Mouse (Mus musculus) midbrain, embryonic 12.5 days (tissue): Measurements from ENCODE around the gene Dlgap5. TPM values are rescaled to one million over a fixed set of nuclear protein-coding genes. Genes with fewer than 3 reads are reported as not detected.

Source experiments
- ATAC-seq: fragments of 200-750 bp; cut with Nextera tagmentation; 2 replicates; pipeline ENCODE4 v1.8.0; 2017; ENCODE audit warnings: low read depth, moderate TSS enrichment, moderate library complexity; ENCODE audit not compliant: low FRiP score
- H3K27ac ChIP-seq: fragments of 300-500 bp; sonication (generic); replicated peaks from 2 replicates; pipeline ENCODE4 v1.5.1; 2016; ENCODE audit warnings: mild to moderate bottlenecking
- H3K27me3 ChIP-seq: fragments of 300-500 bp; sonication (generic); 2 replicates; pipeline ENCODE4 v1.6.1; 2016; ENCODE audit warnings: mild to moderate bottlenecking
- H3K36me3 ChIP-seq: fragments of 300-500 bp; sonication (generic); 2 replicates; pipeline ENCODE4 v1.6.1; 2016
- H3K4me1 ChIP-seq: fragments of 300-500 bp; sonication (generic); 2 replicates; pipeline ENCODE4 v1.6.1; 2016
- H3K4me2 ChIP-seq: fragments of 300-500 bp; sonication (generic); replicated peaks from 2 replicates; pipeline ENCODE4 v1.6.1; 2016; ENCODE audit warnings: mild to moderate bottlenecking, moderate library complexity
- H3K4me3 ChIP-seq: fragments of 300-500 bp; sonication (generic); 2 replicates; pipeline ENCODE4 v1.5.1; 2016; ENCODE audit warnings: mild to moderate bottlenecking
- H3K9ac ChIP-seq: fragments of 300-500 bp; sonication (generic); replicated peaks from 2 replicates; pipeline ENCODE4 v1.6.1; 2016; ENCODE audit warnings: mild to moderate bottlenecking, moderate library complexity
- H3K9me3 ChIP-seq: fragments of 300-500 bp; sonication (generic); 2 replicates; pipeline ENCODE4 v1.6.1; 2016; ENCODE audit warnings: mild to moderate bottlenecking
- WGBS: fragments of 180-500 bp; shearing (Covaris S2); methylation state at CpG from one replicate; pipeline ENCODE4 v1.1.7; 2016; 5-methylcytosine and 5-hydroxymethylcytosine counted together
- polyA plus RNA-seq: library from polyadenylated mRNA; unstranded; fragments of >200 nt; fragmentation: Nextera tagmentation; extraction: Ambion mirVana; gene quantifications from 2 replicates; pipeline ENCODE4 v1.2.1, GENCODE M21; 2016

Gene Dlgap5
- polyA plus RNA-seq, 1 experiment from 2014 or later: 51.0 TPM

DNA sequence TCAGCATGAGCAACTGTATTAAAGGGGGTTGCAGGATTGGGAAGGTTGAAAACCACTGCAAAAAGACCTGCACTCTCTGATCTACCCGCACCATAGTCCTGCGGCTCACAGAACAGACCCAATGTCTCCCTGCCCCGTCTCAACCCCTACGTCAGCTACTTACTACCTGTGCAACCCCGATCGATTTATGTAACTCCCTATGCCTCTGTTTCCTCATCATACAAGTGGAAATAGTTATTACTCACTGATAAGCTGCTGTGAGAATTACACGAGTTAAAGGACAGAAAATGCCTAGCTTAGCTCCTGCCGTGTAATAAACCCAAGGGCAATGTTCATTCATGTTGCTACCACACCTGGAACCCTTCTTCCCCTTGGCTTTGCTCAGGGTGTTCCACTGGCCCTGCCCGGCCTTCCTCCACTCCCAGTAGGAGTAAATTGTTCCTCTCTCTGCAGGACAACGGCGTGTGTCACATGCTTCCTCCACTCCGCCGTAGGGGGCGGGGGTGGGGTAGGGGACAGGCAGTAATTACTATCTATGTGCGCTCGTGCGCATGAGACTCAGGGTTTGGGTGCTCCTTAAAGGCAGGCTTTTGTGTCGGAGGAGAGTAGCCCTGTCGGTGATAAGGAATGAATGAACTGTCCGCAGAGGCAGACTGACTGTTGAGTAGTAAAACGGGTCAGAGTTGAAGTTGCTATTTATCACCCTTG is 53.3 kb downstream of the Dlgap5 start:
- Histone ChIP-seq H3K9me3 (no peaks in the 10 kb centered on the region), H3K36me3 (no peaks in the 10 kb centered on the region), H3K27me3 (0 out of 2 replicates have a peak, but pooled peaks cover 3% of the 10 kb centered on the region), H3K4me1 (peaks cover 11% of the 10 kb centered on the region), H3K9ac (no peak overlapping the region), H3K4me2 (0 out of 2 replicates have a peak overlapping the region, but pooled peaks have one; percentile 0), H3K4me3 (no peak overlapping the region), H3K27ac (no peak overlapping the region)
- WGBS: 44% methylated on average over 21 of the region's 21 CpGs
- ATAC-seq: no peak

DNA sequence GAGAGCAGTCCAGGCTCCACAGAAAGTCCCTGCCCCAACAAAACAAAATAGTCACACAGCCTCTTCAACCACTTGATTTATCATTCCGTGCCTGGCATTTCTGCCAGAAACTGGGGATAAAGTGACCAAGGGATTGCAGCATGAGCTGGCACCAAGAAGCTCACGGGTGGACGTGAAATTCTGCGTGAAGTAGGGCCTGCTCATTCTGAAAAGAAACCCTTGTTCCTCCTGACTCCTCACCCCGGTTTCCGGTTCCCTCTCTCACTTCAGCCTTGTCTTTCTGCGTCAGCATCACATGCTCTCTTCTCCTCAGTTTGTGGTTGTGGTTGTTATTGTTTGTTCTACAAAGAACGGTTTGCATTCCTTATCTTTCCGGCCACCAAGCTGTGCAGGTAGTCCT is 56.3 kb downstream of the Dlgap5 start:
- no peaks in the 10 kb centered on the region for H3K36me3 ChIP-seq
- WGBS: 87% methylated on average over 9 of the region's 9 CpGs
- no peak overlapping the region for H3K4me2 ChIP-seq
- 0 out of 2 replicates have a peak, but pooled peaks cover 3% of the 10 kb centered on the region for H3K27me3 ChIP-seq
- ATAC-seq: no peak
- no peak overlapping the region for H3K27ac ChIP-seq
- H3K9ac ChIP-seq: no peak overlapping the region
- no peak overlapping the region for H3K4me3 ChIP-seq
- H3K4me1 ChIP-seq: 0 out of 2 replicates have a peak, but pooled peaks cover 4% of the 10 kb centered on the region
- H3K9me3 ChIP-seq: no peaks in the 10 kb centered on the region

DNA sequence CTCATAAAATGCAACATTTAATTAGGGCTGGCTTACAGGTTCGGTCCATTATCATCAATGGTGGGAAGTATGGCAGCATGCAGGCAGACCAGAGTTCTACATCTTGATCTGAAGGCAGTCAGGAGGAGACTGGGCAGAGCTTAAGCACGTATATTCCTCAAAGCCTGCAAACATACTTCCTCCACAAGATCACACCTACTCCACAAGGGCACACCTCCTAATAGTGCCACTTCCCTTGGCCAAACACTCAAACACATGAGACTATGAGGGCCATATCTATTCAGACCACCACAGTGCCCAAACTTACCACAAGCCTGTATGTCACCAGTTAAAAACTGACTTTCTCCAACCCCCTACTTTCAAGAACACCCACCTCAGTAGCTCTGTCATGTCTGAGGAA is 56.8 kb downstream of the Dlgap5 start:
- no peaks in the 10 kb centered on the region for H3K36me3 ChIP-seq
- H3K4me2 ChIP-seq: no peak overlapping the region
- H3K4me1 ChIP-seq: 0 out of 2 replicates have a peak, but pooled peaks cover 4% of the 10 kb centered on the region
- no peak for ATAC-seq
- H3K4me3 ChIP-seq: no peak overlapping the region
- H3K9me3 ChIP-seq: no peaks in the 10 kb centered on the region
- no peak overlapping the region for H3K9ac ChIP-seq
- no peak overlapping the region for H3K27ac ChIP-seq
- 93% methylated on average over 2 of the region's 2 CpGs for whole genome bisulfite sequencing
- 0 out of 2 replicates have a peak, but pooled peaks cover 3% of the 10 kb centered on the region for H3K27me3 ChIP-seq

DNA sequence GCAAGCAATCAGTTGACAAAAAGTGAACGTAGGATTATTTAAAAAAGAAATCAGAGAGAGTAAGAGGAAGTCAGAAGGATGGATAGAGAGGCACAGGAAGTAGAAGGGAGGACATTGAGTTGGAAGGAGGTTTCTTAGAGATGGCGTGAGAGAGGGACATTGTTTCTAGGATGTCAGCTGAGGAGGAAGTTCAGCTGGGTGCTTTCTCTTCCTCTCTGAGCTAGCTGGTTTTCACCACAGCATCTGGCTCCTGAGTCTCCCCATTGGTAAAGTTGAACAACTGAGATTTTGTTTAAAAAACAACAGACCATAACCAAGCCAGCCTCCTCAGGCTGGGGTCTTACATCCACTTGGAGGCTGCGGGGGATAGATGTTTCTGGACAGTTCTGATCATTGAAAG is 58.6 kb downstream of the Dlgap5 start:
- H3K4me2 ChIP-seq: no peak overlapping the region
- H3K27me3 ChIP-seq: no peaks in the 10 kb centered on the region
- no peaks in the 10 kb centered on the region for H3K4me1 ChIP-seq
- H3K36me3 ChIP-seq: no peaks in the 10 kb centered on the region
- 78% methylated on average over 3 of the region's 3 CpGs for WGBS
- ATAC-seq: no peak
- H3K9ac ChIP-seq: no peak overlapping the region
- no peaks in the 10 kb centered on the region for H3K9me3 ChIP-seq
- H3K4me3 ChIP-seq: no peak overlapping the region
- H3K27ac ChIP-seq: no peak overlapping the region

DNA sequence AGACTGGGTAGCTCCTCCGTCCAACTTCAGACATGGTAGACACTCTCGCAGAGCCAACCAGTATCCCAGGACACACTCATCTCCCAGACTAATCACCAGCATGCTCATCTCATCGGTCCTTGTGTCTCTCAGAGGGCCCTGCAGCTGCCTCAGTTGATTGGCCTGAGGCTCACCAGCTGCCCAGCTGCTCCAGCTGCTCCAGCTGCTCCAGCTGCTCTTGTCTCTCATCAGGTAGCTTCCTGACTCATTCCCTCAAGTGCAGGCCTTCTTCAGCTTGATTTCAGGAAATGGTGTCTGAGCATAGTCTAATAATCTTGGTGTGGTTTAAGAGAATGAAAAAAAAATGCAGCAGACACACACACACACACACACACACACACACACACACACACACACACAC is 61.6 kb downstream of the Dlgap5 start:
- Histone ChIP-seq H3K27me3 (no peaks in the 10 kb centered on the region), H3K9me3 (no peaks in the 10 kb centered on the region), H3K27ac (no peak overlapping the region), H3K4me3 (no peak overlapping the region), H3K4me2 (no peak overlapping the region), H3K4me1 (no peaks in the 10 kb centered on the region), H3K36me3 (no peaks in the 10 kb centered on the region), H3K9ac (no peak overlapping the region)
- 79% methylated on average over 3 of the region's 3 CpGs for WGBS
- ATAC-seq: no peak

DNA sequence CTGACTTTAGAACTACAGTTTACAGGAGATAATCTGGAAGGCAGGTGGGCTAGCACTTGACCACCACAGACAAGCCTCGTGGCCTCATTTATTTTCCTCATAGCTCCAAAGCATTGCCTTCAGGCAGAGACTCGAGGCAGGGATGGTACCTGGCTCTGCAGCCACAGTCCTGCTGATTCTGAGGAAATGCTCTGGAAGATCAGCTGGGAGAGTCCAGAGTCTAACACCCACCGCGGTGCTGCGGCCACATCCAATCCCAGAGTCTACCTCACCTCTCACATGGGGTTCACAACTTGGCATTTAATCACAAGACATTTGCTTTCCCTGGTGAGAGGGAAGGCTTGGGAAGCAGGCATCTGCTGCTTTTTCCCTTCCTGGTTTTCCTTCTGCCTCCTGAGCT is 63.3 kb downstream of the Dlgap5 start:
- H3K9me3 ChIP-seq: no peaks in the 10 kb centered on the region
- 85% methylated on average over 5 of the region's 5 CpGs for WGBS

DNA sequence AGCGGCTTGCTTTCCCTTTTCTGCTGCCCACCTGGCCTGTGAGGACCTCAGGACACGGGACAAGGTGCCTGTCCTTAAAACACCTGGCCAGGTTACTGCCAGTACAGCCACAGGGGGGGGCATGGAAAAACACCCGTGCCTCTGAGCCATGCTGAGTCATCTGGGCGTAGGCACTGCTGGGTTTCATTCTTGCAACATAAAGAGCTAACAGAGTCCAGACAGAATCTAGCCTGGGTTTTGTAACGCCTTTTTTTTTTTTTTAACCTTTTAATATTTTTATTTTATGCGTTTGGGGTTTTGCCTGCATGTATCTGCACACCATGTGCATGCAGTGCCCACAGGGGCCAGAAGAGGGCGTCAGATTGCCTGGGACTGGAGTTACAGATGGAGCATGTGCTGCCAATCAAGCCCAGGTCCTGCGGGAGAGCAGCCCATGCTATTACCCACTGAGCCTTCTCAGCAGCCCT is 64.1 kb downstream of the Dlgap5 start:
- no peak for ATAC-seq
- WGBS: 67% methylated on average over 8 of the region's 8 CpGs
- Histone ChIP-seq H3K9ac (no peak overlapping the region), H3K9me3 (no peaks in the 10 kb centered on the region), H3K27ac (no peak overlapping the region), H3K4me1 (no peaks in the 10 kb centered on the region), H3K4me3 (no peak overlapping the region), H3K36me3 (no peaks in the 10 kb centered on the region), H3K4me2 (no peak overlapping the region), H3K27me3 (no peaks in the 10 kb centered on the region)

More for the DNA sequence above, 63.3 kb downstream of the Dlgap5 start:
- no peak for ATAC-seq
- Histone ChIP-seq H3K27ac (no peak overlapping the region), H3K9ac (no peak overlapping the region), H3K27me3 (no peaks in the 10 kb centered on the region), H3K4me3 (no peak overlapping the region), H3K36me3 (no peaks in the 10 kb centered on the region), H3K4me1 (no peaks in the 10 kb centered on the region), H3K4me2 (no peak overlapping the region)

DNA sequence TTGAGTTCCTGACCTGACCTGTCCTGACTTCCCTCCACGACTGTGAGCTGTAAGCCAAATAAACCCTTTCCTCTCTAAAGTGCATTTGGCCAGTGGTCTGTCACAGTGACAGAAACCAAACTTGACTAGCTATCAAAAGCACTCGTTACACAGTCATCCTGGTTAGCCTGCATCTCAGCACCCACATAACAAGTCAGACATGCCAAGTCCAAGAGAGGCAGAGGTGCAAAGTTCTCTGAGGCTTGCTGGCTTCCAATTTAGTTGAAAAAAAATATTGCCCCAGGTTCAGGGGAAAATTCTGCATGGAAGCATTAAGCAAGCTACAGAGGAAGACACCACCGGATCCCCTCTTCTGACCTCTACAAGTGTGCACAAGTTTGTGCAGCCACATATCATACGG is 65.0 kb downstream of the Dlgap5 start:
- H3K4me3 ChIP-seq: no peak overlapping the region
- no peaks in the 10 kb centered on the region for H3K9me3 ChIP-seq
- ATAC-seq: no peak
- H3K4me1 ChIP-seq: no peaks in the 10 kb centered on the region
- no peak overlapping the region for H3K27ac ChIP-seq
- 86% methylated on average over 4 of the region's 4 CpGs for WGBS
- H3K9ac ChIP-seq: no peak overlapping the region
- H3K27me3 ChIP-seq: no peaks in the 10 kb centered on the region
- no peak overlapping the region for H3K4me2 ChIP-seq
- no peaks in the 10 kb centered on the region for H3K36me3 ChIP-seq

DNA sequence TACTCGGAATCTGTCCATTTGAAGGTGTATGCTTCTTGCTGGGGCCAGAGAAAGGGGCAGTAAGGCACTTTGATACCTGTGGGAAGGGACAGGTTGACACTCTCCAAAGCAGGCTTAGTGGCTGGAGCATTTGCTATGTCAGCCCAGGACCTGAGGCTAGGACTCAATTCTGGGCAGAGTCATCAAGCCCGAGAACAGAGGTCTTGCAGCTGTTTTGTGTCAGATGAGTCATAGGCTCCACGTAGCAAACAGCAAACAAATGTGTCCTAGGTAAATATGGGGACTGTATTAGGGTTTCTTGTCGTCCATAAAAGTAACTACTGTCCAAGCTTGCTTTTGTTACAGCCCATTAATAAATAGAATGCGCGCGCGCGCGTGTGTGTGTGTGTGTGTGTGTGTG is 65.9 kb downstream of the Dlgap5 start:
- ATAC-seq: no peak
- Histone ChIP-seq H3K9ac (no peak overlapping the region), H3K4me1 (no peaks in the 10 kb centered on the region), H3K27ac (no peak overlapping the region), H3K9me3 (no peaks in the 10 kb centered on the region), H3K27me3 (no peaks in the 10 kb centered on the region), H3K4me2 (no peak overlapping the region), H3K36me3 (no peaks in the 10 kb centered on the region), H3K4me3 (no peak overlapping the region)
- 94% methylated on average over 10 of the region's 10 CpGs for WGBS

DNA sequence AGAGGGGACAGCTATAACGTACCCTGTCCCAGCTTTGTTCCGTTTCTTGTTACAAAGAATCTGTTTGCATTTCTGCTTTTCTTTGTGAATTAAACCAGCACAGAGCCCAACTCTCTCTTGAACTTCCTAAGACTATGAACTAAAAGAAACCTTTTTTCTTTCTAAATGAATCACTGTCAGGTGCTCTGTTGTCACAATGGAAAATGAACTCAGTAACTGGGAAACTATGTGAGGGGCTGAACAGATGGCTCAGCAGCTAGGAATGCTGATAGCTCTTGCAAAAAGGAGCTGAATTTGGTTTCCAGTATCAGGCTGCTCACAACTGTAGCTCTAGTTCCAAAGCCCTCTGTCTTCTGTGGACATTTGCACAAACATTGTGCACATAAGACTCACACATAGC is 67.2 kb downstream of the Dlgap5 start:
- no peak overlapping the region for H3K4me2 ChIP-seq
- H3K27ac ChIP-seq: no peak overlapping the region
- H3K4me3 ChIP-seq: no peak overlapping the region
- H3K27me3 ChIP-seq: no peaks in the 10 kb centered on the region
- H3K36me3 ChIP-seq: no peaks in the 10 kb centered on the region
- no peaks in the 10 kb centered on the region for H3K4me1 ChIP-seq
- ATAC-seq: no peak
- H3K9me3 ChIP-seq: no peaks in the 10 kb centered on the region
- WGBS: 72% methylated on average over 2 of the region's 2 CpGs
- H3K9ac ChIP-seq: no peak overlapping the region

DNA sequence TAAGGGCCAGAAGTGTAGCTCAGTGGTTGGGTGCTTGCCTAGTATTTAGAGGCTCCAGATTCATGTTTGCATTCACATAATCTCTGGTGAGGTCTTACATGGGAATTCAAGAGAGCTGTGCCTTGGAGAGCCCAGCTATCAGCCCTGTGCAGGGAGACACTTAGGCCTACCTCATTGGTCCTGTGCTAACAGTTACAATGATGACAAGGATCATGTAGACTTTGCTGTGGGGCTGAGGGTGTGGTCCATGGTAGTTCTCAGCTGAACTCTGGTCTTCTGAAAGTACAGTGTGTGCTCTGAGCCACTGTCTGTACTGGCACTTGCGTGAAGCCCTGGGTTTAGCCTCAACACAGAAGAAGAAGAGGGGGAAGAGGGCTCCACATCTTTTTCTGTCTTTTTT is 71.5 kb downstream of the Dlgap5 start:
- H3K4me2 ChIP-seq: no peak overlapping the region
- 93% methylated on average over 1 of the region's 1 CpGs for WGBS
- no peaks in the 10 kb centered on the region for H3K36me3 ChIP-seq
- no peak for ATAC-seq
- no peak overlapping the region for H3K4me3 ChIP-seq
- no peaks in the 10 kb centered on the region for H3K27me3 ChIP-seq
- no peaks in the 10 kb centered on the region for H3K9me3 ChIP-seq
- no peak overlapping the region for H3K9ac ChIP-seq
- peaks cover 3% of the 10 kb centered on the region for H3K4me1 ChIP-seq
- H3K27ac ChIP-seq: no peak overlapping the region

DNA sequence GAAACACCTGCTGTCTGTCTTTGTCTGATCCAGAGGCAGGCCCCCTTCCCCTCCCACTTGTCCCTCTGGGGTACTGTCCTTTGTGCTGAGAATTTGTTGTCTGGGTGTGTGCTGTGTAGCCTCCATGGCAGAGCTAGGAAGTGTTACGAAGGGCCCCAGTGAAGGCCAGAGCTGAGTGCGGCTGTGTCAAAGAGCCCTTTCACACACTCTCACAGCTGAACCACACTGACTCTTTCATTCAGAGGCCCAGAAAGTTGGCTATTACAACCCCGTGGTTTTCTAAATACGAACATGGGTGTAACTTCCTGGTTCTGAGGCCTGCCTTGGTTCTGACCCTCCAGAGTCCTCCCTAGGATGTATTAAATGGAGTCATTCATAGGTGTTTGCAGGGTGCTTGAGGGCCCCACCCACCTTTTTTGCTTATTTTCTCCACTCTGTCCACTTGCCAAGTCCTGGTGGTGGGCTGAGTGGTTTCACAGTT is 76.4 kb downstream of the Dlgap5 start:
- Histone ChIP-seq H3K9me3 (no peaks in the 10 kb centered on the region), H3K27me3 (no peaks in the 10 kb centered on the region), H3K4me3 (no peak overlapping the region), H3K4me2 (no peak overlapping the region), H3K4me1 (peaks cover 4% of the 10 kb centered on the region), H3K27ac (0 out of 2 replicates have a peak overlapping the region, but pooled peaks have one; percentile 25), H3K36me3 (no peaks in the 10 kb centered on the region), H3K9ac (no peak overlapping the region)
- no peak for ATAC-seq
- WGBS: 69% methylated on average over 4 of the region's 4 CpGs
